Mouse (Mus musculus): ENCODE data around the gene Zup1. TPM values are rescaled to one million over a fixed set of nuclear protein-coding genes. Genes with fewer than 3 reads are reported as not detected.

The Zup1 gene
- total RNA-seq, 2 experiments from 2014 or later = 14.9 to 18.5 TPM

Other genes starting within 250 kb of the Zup1 start
- gene Sult3a2, start 164.6 kb downstream of the Zup1 start, total RNA-seq (2021) = 1 to 10 TPM; 1.3 to 1.4 TPM
- not detected for gene Sult3a1, start 93.5 kb downstream of the Zup1 start, total RNA-seq (2021)
- 1 to 10 TPM; 3.1 to 3.6 TPM for gene Rsph4a, start 46.2 kb downstream of the Zup1 start, total RNA-seq (2021)
- 100 to 1,000 TPM in 1 of 2 experiments, 10 to 100 TPM in 1; 89.7 to 101 TPM for gene Rwdd1, start 68.4 kb upstream of the Zup1 start, total RNA-seq (2021)
- gene Trappc3l, start 86.3 kb upstream of the Zup1 start, total RNA-seq (2021) = under 1 TPM; 0.27 to 0.55 TPM
- gene Calhm4, start 93.0 kb upstream of the Zup1 start, total RNA-seq (2021) = not detected
- gene Calhm5, start 145.2 kb upstream of the Zup1 start, total RNA-seq (2021) = 1 to 10 TPM; 2.2 to 2.9 TPM
- under 1 TPM; 0.55 to 0.62 TPM for gene Calhm6, start 176.7 kb upstream of the Zup1 start, total RNA-seq (2021)

Measured in left cerebral cortex, postnatal 25 days (tissue).